Mouse (Mus musculus): ENCODE measurements around the gene Rnf187. TPM values are rescaled to one million over a fixed set of nuclear protein-coding genes. Genes with fewer than 3 reads are reported as not detected.

Gene Rnf187
- polyA plus RNA-seq, 1 experiment from 2014 or later: 315 TPM

DNA sequence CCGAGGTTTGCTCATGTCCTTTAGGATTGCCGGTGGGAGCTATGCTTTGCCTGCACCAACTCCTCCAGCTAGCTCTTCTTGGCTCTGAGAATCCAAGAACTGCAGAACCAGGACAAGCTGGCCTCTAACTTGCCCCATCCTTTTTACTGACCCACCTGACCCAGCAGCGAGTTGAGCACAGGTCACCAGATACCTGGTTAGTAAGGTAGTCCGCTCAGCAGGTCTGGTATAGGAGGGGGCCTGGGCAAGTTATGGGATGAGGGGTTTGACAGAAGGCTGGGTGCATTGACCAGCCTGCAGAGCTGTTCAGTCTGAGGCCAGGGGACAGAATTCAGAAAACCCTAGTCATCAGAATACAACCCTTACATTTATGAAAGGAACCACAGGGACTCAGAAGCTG lies 9.7 kb downstream of the Rnf187 start:
- no peak overlapping the region for H3K27ac ChIP-seq (replicated peaks; ENCODE audit: low read depth, low read length)
- no peak for DNase-seq (ENCODE audit: low spot score)
- whole genome bisulfite sequencing: 66% methylated on average over 4 of the region's 4 CpGs
- peaks cover 10% of the 10 kb centered on the region for H3K36me3 ChIP-seq (replicated peaks; ENCODE audit: control insufficient read depth, insufficient read depth, low read depth, low read length)
- H3K4me1 ChIP-seq (ENCODE audit: control insufficient read depth, insufficient read depth, low read length): no peaks in the 10 kb centered on the region
- no peak for ATAC-seq (replicated peaks; ENCODE audit: insufficient number of reproducible peaks, low FRiP score, low TSS enrichment, low read depth)
- H3K9ac ChIP-seq (replicated peaks; ENCODE audit: low read length): no peak overlapping the region
- no peaks in the 10 kb centered on the region for H3K27me3 ChIP-seq (ENCODE audit: control insufficient read depth, insufficient read depth, low read length)
- H3K4me2 ChIP-seq (ENCODE audit: low read depth, low read length): no peak overlapping the region
- H3K4me3 ChIP-seq (ENCODE audit: low read depth, low read length): no peak overlapping the region
- H3K9me3 ChIP-seq (replicated peaks; ENCODE audit: control insufficient read depth, low read length): no peaks in the 10 kb centered on the region

DNA sequence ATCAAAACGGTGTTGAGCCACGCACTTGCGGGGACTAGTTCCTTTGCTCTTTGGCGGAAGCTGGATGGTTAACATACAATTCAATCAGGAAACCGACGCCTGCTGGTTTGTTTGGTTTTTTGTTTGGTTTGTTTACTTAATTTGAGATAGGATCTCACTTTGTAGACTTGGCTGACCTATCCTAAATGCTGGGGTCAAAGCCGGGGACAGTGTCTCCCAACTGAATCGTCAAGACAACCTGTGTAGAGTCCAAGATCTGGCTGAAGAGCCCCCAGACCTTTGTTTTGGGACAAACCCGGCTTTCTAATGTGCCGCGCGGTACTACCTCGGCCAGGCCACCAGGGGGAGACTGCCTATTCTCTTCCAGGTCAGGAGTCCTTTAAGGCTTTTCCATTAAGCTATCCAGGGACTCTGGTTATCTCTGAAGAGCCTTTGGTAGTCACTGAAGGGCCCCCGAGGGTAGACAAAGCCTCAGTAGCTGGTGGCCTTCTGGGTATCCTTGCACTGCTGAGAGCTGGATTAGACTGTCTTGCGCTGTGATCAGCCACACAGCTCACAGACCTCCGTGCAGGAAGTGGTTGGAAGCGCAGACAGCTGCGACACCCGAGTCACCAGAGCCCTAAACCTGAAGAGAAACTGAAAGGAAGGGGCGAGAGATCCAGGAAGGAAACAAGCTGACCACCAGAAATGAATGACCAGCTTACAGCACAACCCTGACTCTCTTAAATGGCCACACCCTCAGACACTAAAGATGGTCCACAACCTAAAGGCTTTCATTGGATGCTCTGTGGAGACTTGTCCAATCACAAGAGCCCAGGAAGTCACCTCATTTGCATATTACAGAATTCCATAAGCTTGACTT lies 10.7 kb downstream of the Rnf187 start:
- H3K4me2 ChIP-seq (ENCODE audit: low read depth, low read length): no peak overlapping the region
- H3K9ac ChIP-seq (replicated peaks; ENCODE audit: low read length): peak overlapping the region; percentile 4; the same call in 1 of the 2 replicates
- no peaks in the 10 kb centered on the region for H3K4me1 ChIP-seq (ENCODE audit: control insufficient read depth, insufficient read depth, low read length)
- H3K27ac ChIP-seq (replicated peaks; ENCODE audit: low read depth, low read length): no peak overlapping the region
- DNase-seq (ENCODE audit: low spot score): peak; percentile 79
- H3K36me3 ChIP-seq (replicated peaks; ENCODE audit: control insufficient read depth, insufficient read depth, low read depth, low read length): peaks cover 3% of the 10 kb centered on the region
- ATAC-seq (replicated peaks; ENCODE audit: insufficient number of reproducible peaks, low FRiP score, low TSS enrichment, low read depth): peak; percentile 49; the same call in 1 of the 2 replicates
- 38% methylated on average over 20 of the region's 20 CpGs for WGBS
- no peaks in the 10 kb centered on the region for H3K9me3 ChIP-seq (replicated peaks; ENCODE audit: control insufficient read depth, low read length)
- no peak overlapping the region for H3K4me3 ChIP-seq (ENCODE audit: low read depth, low read length)
- H3K27me3 ChIP-seq (ENCODE audit: control insufficient read depth, insufficient read depth, low read length): no peaks in the 10 kb centered on the region

DNA sequence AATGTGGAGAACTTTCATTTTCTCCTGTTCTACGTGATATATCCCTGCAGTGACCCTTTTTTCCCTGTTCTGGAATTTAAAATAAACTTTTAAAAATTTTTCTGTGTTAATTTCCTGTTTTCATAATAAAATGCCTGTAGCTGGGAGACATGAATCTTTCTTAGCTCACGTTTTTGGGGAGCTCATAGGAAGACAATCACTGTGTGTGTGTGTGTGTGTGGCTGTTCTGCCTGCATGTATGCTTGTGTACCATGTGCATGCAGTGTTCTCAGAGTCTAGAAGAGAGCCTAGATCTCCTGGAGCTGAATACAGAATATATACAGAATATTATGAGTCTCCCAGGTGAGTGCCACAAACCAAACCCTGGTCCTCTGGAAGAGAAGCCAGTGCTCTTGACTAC lies 11.7 kb downstream of the Rnf187 start:
- DNase-seq (ENCODE audit: low spot score): no peak
- no peak overlapping the region for H3K9ac ChIP-seq (replicated peaks; ENCODE audit: low read length)
- H3K27me3 ChIP-seq (ENCODE audit: control insufficient read depth, insufficient read depth, low read length): no peaks in the 10 kb centered on the region
- no peak overlapping the region for H3K27ac ChIP-seq (replicated peaks; ENCODE audit: low read depth, low read length)
- WGBS: 62% methylated on average over 2 of the region's 2 CpGs
- no peak overlapping the region for H3K4me3 ChIP-seq (ENCODE audit: low read depth, low read length)
- H3K36me3 ChIP-seq (replicated peaks; ENCODE audit: control insufficient read depth, insufficient read depth, low read depth, low read length): peaks cover 3% of the 10 kb centered on the region; the same call in 1 of the 2 replicates
- H3K9me3 ChIP-seq (replicated peaks; ENCODE audit: control insufficient read depth, low read length): no peaks in the 10 kb centered on the region
- H3K4me2 ChIP-seq (ENCODE audit: low read depth, low read length): no peak overlapping the region
- no peak for ATAC-seq (replicated peaks; ENCODE audit: insufficient number of reproducible peaks, low FRiP score, low TSS enrichment, low read depth)
- H3K4me1 ChIP-seq (ENCODE audit: control insufficient read depth, insufficient read depth, low read length): no peaks in the 10 kb centered on the region

DNA sequence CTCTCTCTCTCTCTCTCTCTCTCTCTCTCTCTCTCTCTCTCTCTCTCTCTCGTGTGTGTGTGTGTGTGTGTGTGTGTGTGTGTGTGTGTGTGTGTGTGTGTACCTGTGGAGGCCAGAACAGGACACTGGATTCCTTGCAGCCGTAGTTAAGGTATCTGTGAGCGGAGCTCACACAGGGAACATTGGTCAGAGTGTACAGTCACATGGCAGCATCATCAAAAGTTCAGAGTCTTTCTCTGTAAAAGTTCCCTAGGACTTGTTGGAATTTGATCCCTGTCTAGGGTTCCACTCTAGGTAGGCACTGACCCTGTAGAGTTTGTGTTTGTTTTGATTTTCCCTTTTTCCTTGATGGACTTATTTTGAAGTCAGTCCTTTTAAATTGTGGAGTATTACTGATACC lies 12.1 kb downstream of the Rnf187 start:
- no peak for ATAC-seq (replicated peaks; ENCODE audit: insufficient number of reproducible peaks, low FRiP score, low TSS enrichment, low read depth)
- no peak for DNase-seq (ENCODE audit: low spot score)
- Histone ChIP-seq H3K27me3 (ENCODE audit: control insufficient read depth, insufficient read depth, low read length) (no peaks in the 10 kb centered on the region), H3K36me3 (replicated peaks; ENCODE audit: control insufficient read depth, insufficient read depth, low read depth, low read length) (no peaks in the 10 kb centered on the region), H3K27ac (replicated peaks; ENCODE audit: low read depth, low read length) (no peak overlapping the region), H3K4me2 (ENCODE audit: low read depth, low read length) (no peak overlapping the region), H3K9me3 (replicated peaks; ENCODE audit: control insufficient read depth, low read length) (no peaks in the 10 kb centered on the region), H3K9ac (replicated peaks; ENCODE audit: low read length) (no peak overlapping the region), H3K4me1 (ENCODE audit: control insufficient read depth, insufficient read depth, low read length) (no peaks in the 10 kb centered on the region), H3K4me3 (ENCODE audit: low read depth, low read length) (no peak overlapping the region)
- whole genome bisulfite sequencing: 86% methylated on average over 2 of the region's 3 CpGs

DNA sequence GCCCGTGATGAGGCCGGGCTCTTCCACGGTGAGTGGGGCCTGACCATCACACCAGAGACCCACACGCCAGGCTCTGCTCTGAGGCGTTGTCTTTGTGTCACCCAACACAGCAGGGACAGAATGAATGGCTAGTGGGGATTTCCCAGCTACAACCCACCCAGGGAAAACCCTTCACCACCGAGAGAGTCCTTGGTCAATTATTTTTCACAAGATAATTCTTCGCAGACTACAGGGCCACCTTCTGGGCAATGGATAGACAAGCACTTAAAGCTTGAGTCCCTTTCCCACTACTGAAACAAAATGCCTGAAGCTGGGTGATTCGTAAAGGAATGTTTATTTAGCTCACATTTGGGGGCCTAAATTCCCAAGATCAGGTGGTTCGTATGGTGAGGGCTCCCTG lies 16.3 kb downstream of the Rnf187 start:
- WGBS: 81% methylated on average over 9 of the region's 9 CpGs
- Histone ChIP-seq H3K9ac (replicated peaks; ENCODE audit: low read length) (no peak overlapping the region), H3K9me3 (replicated peaks; ENCODE audit: control insufficient read depth, low read length) (no peaks in the 10 kb centered on the region), H3K36me3 (replicated peaks; ENCODE audit: control insufficient read depth, insufficient read depth, low read depth, low read length) (no peaks in the 10 kb centered on the region), H3K4me1 (ENCODE audit: control insufficient read depth, insufficient read depth, low read length) (no peaks in the 10 kb centered on the region), H3K27me3 (ENCODE audit: control insufficient read depth, insufficient read depth, low read length) (no peaks in the 10 kb centered on the region), H3K4me3 (ENCODE audit: low read depth, low read length) (no peak overlapping the region), H3K4me2 (ENCODE audit: low read depth, low read length) (no peak overlapping the region), H3K27ac (replicated peaks; ENCODE audit: low read depth, low read length) (no peak overlapping the region)
- ATAC-seq (replicated peaks; ENCODE audit: insufficient number of reproducible peaks, low FRiP score, low TSS enrichment, low read depth): no peak
- DNase-seq (ENCODE audit: low spot score): no peak

DNA sequence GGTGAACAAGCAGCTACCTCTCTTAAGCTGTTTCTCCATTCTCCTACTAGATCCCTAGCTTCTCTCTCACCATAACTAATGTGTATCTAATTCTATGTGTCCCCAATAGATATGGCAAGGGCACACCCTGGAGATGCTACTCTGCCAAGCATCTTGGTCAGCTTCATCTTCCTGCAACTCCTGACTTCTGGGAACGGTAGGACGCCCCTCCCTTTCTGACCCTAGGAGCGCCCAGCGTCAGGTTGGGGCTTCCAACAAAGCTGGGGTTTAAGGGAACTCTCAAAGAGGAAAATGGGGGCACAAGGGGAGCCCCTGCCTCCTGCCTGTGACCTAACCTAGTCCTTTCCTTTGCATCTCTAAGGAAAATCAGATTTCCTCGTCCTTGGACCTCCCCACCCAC lies 20.0 kb downstream of the Rnf187 start:
- H3K9me3 ChIP-seq (replicated peaks; ENCODE audit: control insufficient read depth, low read length): no peaks in the 10 kb centered on the region
- ATAC-seq (replicated peaks; ENCODE audit: insufficient number of reproducible peaks, low FRiP score, low TSS enrichment, low read depth): no peak
- WGBS: 81% methylated on average over 5 of the region's 5 CpGs
- no peaks in the 10 kb centered on the region for H3K4me1 ChIP-seq (ENCODE audit: control insufficient read depth, insufficient read depth, low read length)
- H3K9ac ChIP-seq (replicated peaks; ENCODE audit: low read length): no peak overlapping the region
- H3K27ac ChIP-seq (replicated peaks; ENCODE audit: low read depth, low read length): no peak overlapping the region
- H3K4me3 ChIP-seq (ENCODE audit: low read depth, low read length): no peak overlapping the region
- H3K4me2 ChIP-seq (ENCODE audit: low read depth, low read length): no peak overlapping the region
- no peaks in the 10 kb centered on the region for H3K36me3 ChIP-seq (replicated peaks; ENCODE audit: control insufficient read depth, insufficient read depth, low read depth, low read length)
- no peaks in the 10 kb centered on the region for H3K27me3 ChIP-seq (ENCODE audit: control insufficient read depth, insufficient read depth, low read length)
- no peak for DNase-seq (ENCODE audit: low spot score)

DNA sequence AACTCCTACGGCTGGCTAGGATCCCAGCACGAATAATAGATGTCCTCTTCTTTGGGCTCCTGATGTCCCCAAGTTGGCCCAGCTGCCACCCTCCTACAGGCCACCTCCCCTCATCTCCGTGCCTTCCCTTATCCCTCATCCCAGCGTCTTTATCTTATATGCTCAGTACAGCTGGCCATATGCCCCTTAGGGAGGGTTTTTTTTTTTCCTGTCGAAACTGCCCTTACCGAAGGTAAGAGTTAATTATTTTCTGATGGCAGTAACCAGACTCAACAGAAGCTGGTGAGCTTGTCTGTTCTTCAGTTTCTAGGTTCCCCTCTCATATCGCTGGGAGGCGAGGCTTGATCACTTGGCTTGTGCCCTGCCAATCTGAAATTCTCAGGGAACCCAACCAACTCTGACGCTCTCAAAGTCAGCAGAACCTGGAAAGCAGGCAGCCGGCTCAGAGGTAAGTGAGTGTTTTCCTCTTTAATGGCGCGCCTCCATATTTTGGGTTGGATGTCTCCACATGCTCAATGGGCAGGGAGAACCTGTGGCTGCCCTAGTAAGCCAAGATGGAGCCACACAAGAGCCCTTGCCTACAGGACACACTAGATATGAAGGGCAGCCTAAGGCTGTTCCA lies 20.9 kb downstream of the Rnf187 start, which contains the start of gene Btnl10:
TSS of gene Btnl10 (plus strand) at position 164 of the 622 bp plus-strand sequence.
- DNase-seq (ENCODE audit: low spot score): no peak
- H3K27me3 ChIP-seq (ENCODE audit: control insufficient read depth, insufficient read depth, low read length): no peaks in the 10 kb centered on the region
- H3K9ac ChIP-seq (replicated peaks; ENCODE audit: low read length): no peak within 1 kb of the TSS
- no peaks in the 10 kb centered on the region for H3K9me3 ChIP-seq (replicated peaks; ENCODE audit: control insufficient read depth, low read length)
- no peaks in the 10 kb centered on the region for H3K36me3 ChIP-seq (replicated peaks; ENCODE audit: control insufficient read depth, insufficient read depth, low read depth, low read length)
- no peak for ATAC-seq (replicated peaks; ENCODE audit: insufficient number of reproducible peaks, low FRiP score, low TSS enrichment, low read depth)
- H3K4me1 ChIP-seq (ENCODE audit: control insufficient read depth, insufficient read depth, low read length): no peaks in the 10 kb centered on the region
- no peak within 1 kb of the TSS for H3K4me3 ChIP-seq (ENCODE audit: low read depth, low read length)
- 71% methylated on average over 12 of the region's 12 CpGs for WGBS
- H3K4me2 ChIP-seq (ENCODE audit: low read depth, low read length): no peak within 1 kb of the TSS
- H3K27ac ChIP-seq (replicated peaks; ENCODE audit: low read depth, low read length): no peak within 1 kb of the TSS
